Mouse (Mus musculus) lung, postnatal 0 days (tissue): Measurements from ENCODE around the gene C130060K24Rik.

ENCODE experiments used
- CTCF ChIP-seq: IDR thresholded peaks from 2 replicates; pipeline ENCODE4 v1.5.1; 2016; ENCODE audit warnings: antibody characterized with exemption, mild to moderate bottlenecking
- EP300 ChIP-seq: IDR thresholded peaks from 2 replicates; pipeline ENCODE4 v1.6.1; 2016; ENCODE audit warnings: antibody characterized with exemption, mild to moderate bottlenecking, control low read depth

- TF ChIP-seq EP300 (no peak), CTCF (no peak)
Measured at GRCm38 (mm10) chr6:65433159-65433558, 52.3 kb downstream of the C130060K24Rik start.
